Mouse (Mus musculus): ENCODE measurements around the gene Ptprn2. TPM values are rescaled to one million over a fixed set of nuclear protein-coding genes. Genes with fewer than 3 reads are reported as not detected.

Gene Ptprn2
- total and polyA plus RNA-seq, 2 experiments from 2014 or later, result 18.4 to 101 TPM

DNA sequence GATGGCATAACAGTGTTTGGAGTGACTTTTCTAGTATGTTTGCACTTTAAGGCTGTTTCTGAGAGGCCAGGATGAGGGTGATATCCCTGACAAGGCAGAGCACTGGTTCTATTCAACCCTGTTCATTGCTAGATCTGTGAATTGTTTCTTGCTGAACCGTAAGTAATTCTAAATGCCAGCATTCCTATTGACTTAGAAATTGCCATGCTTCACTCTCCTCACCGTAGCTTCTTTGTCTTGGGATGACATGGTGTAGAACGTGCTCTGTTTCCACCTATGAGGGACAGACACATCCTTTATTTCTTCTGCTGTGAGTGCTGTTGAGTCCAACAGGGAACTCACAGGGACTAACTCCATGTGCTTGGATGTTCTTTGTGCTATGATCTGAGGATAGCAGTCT is 416.3 kb downstream of the Ptprn2 start:
- Histone ChIP-seq H3K9ac (replicated peaks; ENCODE audit: low read length) (no peak overlapping the region), H3K4me2 (ENCODE audit: low read depth, low read length) (no peak overlapping the region), H3K36me3 (ENCODE audit: insufficient read depth, low read length) (no peaks in the 10 kb centered on the region), H3K27me3 (ENCODE audit: insufficient read depth, low read length) (no peaks in the 10 kb centered on the region), H3K4me3 (ENCODE audit: low read length) (no peak overlapping the region), H3K4me1 (ENCODE audit: insufficient read depth, low read length) (no peaks in the 10 kb centered on the region), H3K9me3 (ENCODE audit: low read length) (no peaks in the 10 kb centered on the region), H3K27ac (no peak overlapping the region)
- TF ChIP-seq CTCF (IDR thresholded peaks at IDR 0.05; ENCODE audit: low read depth), result no peak
- 18% methylated on average over 3 of the region's 3 CpGs for WGBS
- DNase-seq (ENCODE audit: low spot score) (no peak), ATAC-seq (no peak)

DNA sequence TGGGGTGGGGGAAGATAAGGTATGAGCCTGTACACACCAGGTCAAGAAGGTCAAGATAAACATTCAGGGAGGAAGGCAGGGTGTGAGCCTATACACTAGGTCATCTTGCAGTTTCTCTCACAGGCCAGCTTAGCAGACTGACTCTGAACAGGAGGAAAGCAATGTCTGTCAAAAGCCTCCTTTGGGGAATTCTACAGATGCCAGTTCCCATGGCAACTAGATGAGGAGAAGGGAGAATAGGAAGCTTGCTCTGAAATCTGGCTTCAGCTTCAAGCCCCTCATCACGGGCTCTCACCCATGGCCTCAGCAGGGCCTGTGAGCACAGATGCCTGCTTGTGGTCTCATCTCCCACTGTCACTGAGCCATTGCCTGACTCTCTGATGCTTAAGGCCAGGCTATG is 421.9 kb downstream of the Ptprn2 start:
- no peak overlapping the region for H3K4me2 ChIP-seq (ENCODE audit: low read depth, low read length)
- 7% methylated on average over 1 of the region's 1 CpGs for WGBS
- H3K9ac ChIP-seq (replicated peaks; ENCODE audit: low read length), result no peak overlapping the region
- peak overlapping the region; percentile 67 for H3K27ac ChIP-seq
- no peaks in the 10 kb centered on the region for H3K36me3 ChIP-seq (ENCODE audit: insufficient read depth, low read length)
- DNase-seq (ENCODE audit: low spot score), result peak; percentile 74
- ATAC-seq, result peak; percentile 73
- no peak overlapping the region for H3K4me3 ChIP-seq (ENCODE audit: low read length)
- TF ChIP-seq CTCF (IDR thresholded peaks at IDR 0.05; ENCODE audit: low read depth), result no peak
- H3K9me3 ChIP-seq (ENCODE audit: low read length), result no peaks in the 10 kb centered on the region
- H3K4me1 ChIP-seq (ENCODE audit: insufficient read depth, low read length), result peaks cover 16% of the 10 kb centered on the region; the same call in 1 of the 2 replicates
- H3K27me3 ChIP-seq (ENCODE audit: insufficient read depth, low read length), result no peaks in the 10 kb centered on the region

DNA sequence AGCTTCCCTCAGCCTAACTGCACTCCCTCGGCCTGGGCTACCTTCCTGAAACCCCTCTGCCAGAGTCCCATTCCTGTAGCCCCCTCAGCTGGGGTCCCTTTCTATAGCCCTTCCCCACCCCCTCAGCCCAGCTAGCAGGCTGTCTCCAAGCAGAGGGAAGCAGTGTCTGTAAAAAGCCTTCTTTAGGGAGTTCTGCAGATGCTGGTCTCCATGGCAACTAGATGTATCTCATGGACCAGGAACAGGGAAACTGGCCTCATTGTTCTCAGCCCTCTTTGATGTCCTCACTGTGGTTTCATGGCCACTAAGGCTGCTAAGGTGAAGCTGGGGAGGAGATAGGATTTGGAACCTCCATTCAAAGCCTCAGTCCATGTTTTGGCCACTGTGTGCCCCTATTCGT is 423.1 kb downstream of the Ptprn2 start:
- Histone ChIP-seq H3K36me3 (ENCODE audit: insufficient read depth, low read length) (no peaks in the 10 kb centered on the region), H3K4me3 (ENCODE audit: low read length) (no peak overlapping the region), H3K4me2 (ENCODE audit: low read depth, low read length) (no peak overlapping the region), H3K27ac (peak overlapping the region; percentile 67; the same call in 1 of the 2 replicates), H3K9ac (replicated peaks; ENCODE audit: low read length) (no peak overlapping the region), H3K9me3 (ENCODE audit: low read length) (no peaks in the 10 kb centered on the region), H3K4me1 (ENCODE audit: insufficient read depth, low read length) (peaks cover 16% of the 10 kb centered on the region; the same call in 1 of the 2 replicates), H3K27me3 (ENCODE audit: insufficient read depth, low read length) (no peaks in the 10 kb centered on the region)
- DNase-seq (ENCODE audit: low spot score) (peak; percentile 74), ATAC-seq (peak; percentile 80)
- TF ChIP-seq CTCF (IDR thresholded peaks at IDR 0.05; ENCODE audit: low read depth), result no peak
- whole genome bisulfite sequencing, result 19% methylated on average over 2 of the region's 2 CpGs

DNA sequence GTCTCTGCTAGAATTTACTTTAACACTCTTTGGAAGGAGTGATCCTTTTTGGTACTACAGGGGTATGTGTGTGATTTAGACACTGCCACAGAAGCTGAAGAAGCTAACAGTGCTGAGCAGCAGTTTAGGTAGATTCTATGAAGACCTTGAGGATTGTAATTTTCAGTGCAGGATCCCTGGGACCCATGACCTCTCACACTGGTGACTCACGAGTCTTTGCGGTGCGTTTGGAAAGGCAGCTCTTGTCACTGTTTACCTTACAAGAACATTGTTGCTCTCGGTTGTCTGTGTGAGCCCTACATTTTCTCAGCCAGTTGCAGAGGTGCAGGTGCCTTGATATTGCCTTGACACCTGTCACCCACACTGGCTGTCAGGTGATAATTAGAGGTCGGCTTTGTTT is 431.3 kb downstream of the Ptprn2 start:
- H3K36me3 ChIP-seq (ENCODE audit: insufficient read depth, low read length), result no peaks in the 10 kb centered on the region
- no peak for ATAC-seq
- no peak for TF ChIP-seq CTCF (IDR thresholded peaks at IDR 0.05; ENCODE audit: low read depth)

DNA sequence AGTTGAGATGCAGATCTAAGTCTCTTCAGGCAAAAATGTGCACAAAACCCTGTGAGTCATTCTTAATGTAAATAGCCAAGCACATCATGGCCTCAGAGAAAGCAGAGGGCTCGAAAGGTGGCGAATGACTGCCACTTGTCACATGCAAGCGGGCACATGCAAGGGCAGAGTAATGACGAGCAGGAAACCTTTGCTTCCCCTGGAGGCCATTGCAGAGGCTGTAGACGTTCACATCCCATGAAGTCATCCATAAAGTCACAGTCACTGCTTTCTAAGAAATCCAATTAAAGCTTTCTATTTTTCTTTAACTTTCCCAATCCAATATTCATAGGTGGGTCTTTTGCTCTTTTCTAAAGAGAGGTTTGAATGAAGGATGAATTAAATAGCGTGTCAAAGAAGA is 433.7 kb downstream of the Ptprn2 start:
- 47% methylated on average over 6 of the region's 6 CpGs for WGBS
- H3K9me3 ChIP-seq (ENCODE audit: low read length), result no peaks in the 10 kb centered on the region
- no peak overlapping the region for H3K4me2 ChIP-seq (ENCODE audit: low read depth, low read length)
- H3K27me3 ChIP-seq (ENCODE audit: insufficient read depth, low read length), result no peaks in the 10 kb centered on the region
- DNase-seq (ENCODE audit: low spot score) (no peak), ATAC-seq (0 out of 2 replicates have a peak, but pooled peaks have one; percentile 41)
- peaks cover 9% of the 10 kb centered on the region for H3K4me1 ChIP-seq (ENCODE audit: insufficient read depth, low read length)
- H3K36me3 ChIP-seq (ENCODE audit: insufficient read depth, low read length), result no peaks in the 10 kb centered on the region
- no peak overlapping the region for H3K9ac ChIP-seq (replicated peaks; ENCODE audit: low read length)
- 0 out of 2 replicates have a peak overlapping the region, but pooled peaks have one; percentile 16 for H3K27ac ChIP-seq
- 0 out of 2 replicates have a peak, but pooled peaks have one; percentile 11 for TF ChIP-seq CTCF (IDR thresholded peaks at IDR 0.05; ENCODE audit: low read depth)
- H3K4me3 ChIP-seq (ENCODE audit: low read length), result no peak overlapping the region

More for the DNA sequence above, 431.3 kb downstream of the Ptprn2 start:
- peaks cover 9% of the 10 kb centered on the region for H3K4me1 ChIP-seq (ENCODE audit: insufficient read depth, low read length)
- H3K9me3 ChIP-seq (ENCODE audit: low read length), result no peaks in the 10 kb centered on the region
- DNase-seq (ENCODE audit: low spot score), result no peak
- no peak overlapping the region for H3K9ac ChIP-seq (replicated peaks; ENCODE audit: low read length)
- H3K4me3 ChIP-seq (ENCODE audit: low read length), result no peak overlapping the region
- 88% methylated on average over 5 of the region's 5 CpGs for WGBS
- H3K4me2 ChIP-seq (ENCODE audit: low read depth, low read length), result no peak overlapping the region
- no peaks in the 10 kb centered on the region for H3K27me3 ChIP-seq (ENCODE audit: insufficient read depth, low read length)
- H3K27ac ChIP-seq, result no peak overlapping the region

DNA sequence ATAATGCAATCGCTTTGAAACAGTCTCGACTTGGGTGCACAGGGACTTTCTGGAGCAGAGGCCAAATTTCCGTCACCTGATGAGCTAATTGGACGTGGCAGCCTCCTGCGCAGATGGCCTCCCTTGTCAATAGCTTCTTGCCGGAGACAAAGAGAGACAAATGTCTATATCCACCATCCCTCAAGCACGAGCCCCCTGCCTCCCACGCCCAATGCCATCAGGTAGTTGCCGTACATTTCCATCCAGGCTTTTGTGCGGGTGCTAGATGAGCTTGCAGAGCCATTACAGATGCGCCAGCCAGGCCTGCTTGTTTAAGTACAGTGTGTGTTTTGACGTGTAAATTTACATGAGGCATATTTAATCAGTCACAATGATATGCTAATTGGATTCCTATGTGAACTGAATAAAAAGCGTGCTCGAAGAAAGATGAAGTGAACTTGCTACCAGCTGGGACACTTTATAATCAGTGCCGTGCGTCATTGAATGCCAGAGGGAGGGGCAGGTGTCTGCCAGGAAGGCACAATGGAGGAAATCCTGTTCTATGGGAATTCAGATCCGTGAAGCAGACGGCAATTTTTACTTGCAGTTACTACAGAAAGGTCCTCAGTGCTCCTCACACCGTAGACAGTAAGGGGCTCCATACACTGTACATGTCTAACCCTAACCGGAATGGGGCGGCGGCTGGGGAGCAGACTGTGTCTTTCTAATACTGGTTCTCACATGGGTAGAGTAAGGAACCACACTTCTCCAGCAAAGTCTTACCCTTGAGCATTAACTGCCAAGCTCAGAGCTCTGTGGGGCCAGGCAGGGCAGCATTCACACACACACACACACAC is 434.4 kb downstream of the Ptprn2 start:
- 19% methylated on average over 22 of the region's 22 CpGs for WGBS
- no peak for TF ChIP-seq CTCF (IDR thresholded peaks at IDR 0.05; ENCODE audit: low read depth)
- no peaks in the 10 kb centered on the region for H3K36me3 ChIP-seq (ENCODE audit: insufficient read depth, low read length)
- peak overlapping the region; percentile 35; the same call in 1 of the 2 replicates for H3K4me2 ChIP-seq (ENCODE audit: low read depth, low read length)
- H3K9ac ChIP-seq (replicated peaks; ENCODE audit: low read length), result no peak overlapping the region
- H3K9me3 ChIP-seq (ENCODE audit: low read length), result no peaks in the 10 kb centered on the region
- ATAC-seq, result peak; percentile 76
- no peak overlapping the region for H3K4me3 ChIP-seq (ENCODE audit: low read length)
- H3K27me3 ChIP-seq (ENCODE audit: insufficient read depth, low read length), result no peaks in the 10 kb centered on the region
- peak; percentile 76 for DNase-seq (ENCODE audit: low spot score)
- peak overlapping the region; percentile 27; the same call in 1 of the 2 replicates for H3K27ac ChIP-seq
- peaks cover 9% of the 10 kb centered on the region for H3K4me1 ChIP-seq (ENCODE audit: insufficient read depth, low read length)

DNA sequence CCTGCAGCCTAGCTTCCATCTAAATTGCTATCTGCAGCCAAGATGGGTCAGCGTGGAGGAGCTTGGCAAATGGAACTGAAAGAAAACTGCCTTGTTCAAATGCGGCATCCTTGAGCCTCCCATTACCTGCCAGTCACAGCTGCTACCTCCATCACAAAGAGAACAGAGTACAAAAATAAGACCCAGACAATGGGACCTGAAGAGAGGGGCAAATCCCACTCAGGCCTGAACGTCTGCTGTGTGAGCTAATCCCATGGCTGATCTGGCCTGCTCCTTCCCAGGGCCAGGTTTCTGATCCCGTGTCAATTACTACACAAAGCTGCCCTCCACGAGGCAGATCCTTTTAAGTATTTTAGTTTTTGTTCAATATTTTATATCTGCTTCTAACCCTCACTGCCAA is 441.6 kb downstream of the Ptprn2 start:
- Histone ChIP-seq H3K4me1 (ENCODE audit: insufficient read depth, low read length) (0 out of 2 replicates have a peak, but pooled peaks cover 7% of the 10 kb centered on the region), H3K27me3 (ENCODE audit: insufficient read depth, low read length) (no peaks in the 10 kb centered on the region), H3K4me3 (ENCODE audit: low read length) (no peak overlapping the region), H3K9me3 (ENCODE audit: low read length) (no peaks in the 10 kb centered on the region), H3K9ac (replicated peaks; ENCODE audit: low read length) (no peak overlapping the region), H3K27ac (peak overlapping the region; percentile 51; the same call in 1 of the 2 replicates), H3K36me3 (ENCODE audit: insufficient read depth, low read length) (no peaks in the 10 kb centered on the region), H3K4me2 (ENCODE audit: low read depth, low read length) (no peak overlapping the region)
- 35% methylated on average over 5 of the region's 5 CpGs for WGBS
- ATAC-seq, result no peak
- no peak for TF ChIP-seq CTCF (IDR thresholded peaks at IDR 0.05; ENCODE audit: low read depth)
- DNase-seq (ENCODE audit: low spot score), result peak; percentile 18
